Mouse (Mus musculus) CD4-positive naive resting alpha-beta T cell, adult 76 days (primary cell): ENCODE data around the gene Vmn2r99. TPM values are rescaled to one million over a fixed set of nuclear protein-coding genes. Genes with fewer than 3 reads are reported as not detected.

Experiments
- total RNA-seq: library from RNA; stranded (reverse); gene quantifications from one replicate; pipeline ENCODE4 v1.2.4, GENCODE M21; 2023

Gene Vmn2r99
- not detected for total RNA-seq

GRCm38 (mm10) chr17:19361649-19362048 lies at the start of gene Vmn2r99:
TSS of gene Vmn2r99 (plus strand) at chr17:19361949.

Other genes with a start within 250 kb of the Vmn2r99 start
- not detected for gene Vmn2r100, start 142.8 kb downstream of the Vmn2r99 start, total RNA-seq
- not detected for gene Vmn2r101, start 215.3 kb downstream of the Vmn2r99 start, total RNA-seq